Mouse (Mus musculus) heart, embryonic 12.5 days (tissue): ENCODE measurements around the gene Maco1. TPM values are rescaled to one million over a fixed set of nuclear protein-coding genes. Genes with fewer than 3 reads are reported as not detected.
"Not testable (repeated sequence)": the region's sequence is repeated elsewhere in the genome, so short reads cannot be mapped to it uniquely, and the experiment has no call there.

Source experiments
- ATAC-seq: fragments of 200-750 bp; cut with Nextera tagmentation; 2 replicates; pipeline ENCODE4 v1.8.0; 2017; ENCODE audit warnings: moderate TSS enrichment, moderate library complexity; ENCODE audit not compliant: insufficient number of reproducible peaks, low FRiP score
- H3K27ac ChIP-seq: fragments of 300-500 bp; sonication (generic); 2 replicates; pipeline ENCODE4 v1.5.1; 2016; ENCODE audit warnings: mild to moderate bottlenecking, moderate library complexity; ENCODE audit not compliant: poor library complexity, severe bottlenecking
- H3K27me3 ChIP-seq: fragments of 300-500 bp; sonication (generic); replicated peaks from 2 replicates; pipeline ENCODE4 v1.6.1; 2016; ENCODE audit warnings: mild to moderate bottlenecking, moderate library complexity
- H3K36me3 ChIP-seq: fragments of 300-500 bp; sonication (generic); 2 replicates; pipeline ENCODE4 v1.6.1; 2016; ENCODE audit warnings: mild to moderate bottlenecking, moderate library complexity
- H3K4me1 ChIP-seq: fragments of 300-500 bp; sonication (generic); replicated peaks from 2 replicates; pipeline ENCODE4 v1.6.1; 2016; ENCODE audit warnings: mild to moderate bottlenecking
- H3K4me2 ChIP-seq: fragments of 300-500 bp; sonication (generic); 2 replicates; pipeline ENCODE4 v1.6.1; 2016; ENCODE audit warnings: mild to moderate bottlenecking, moderate library complexity
- H3K4me3 ChIP-seq: fragments of 300-500 bp; sonication (generic); 2 replicates; pipeline ENCODE4 v1.5.1; 2016; ENCODE audit warnings: mild to moderate bottlenecking
- H3K9ac ChIP-seq: fragments of 300-500 bp; sonication (generic); 2 replicates; pipeline ENCODE4 v1.6.1; 2016; ENCODE audit warnings: mild to moderate bottlenecking, moderate library complexity
- H3K9me3 ChIP-seq: fragments of 300-500 bp; sonication (generic); replicated peaks from 2 replicates; pipeline ENCODE4 v1.6.1; 2016; ENCODE audit warnings: mild to moderate bottlenecking, moderate library complexity
- WGBS: fragments of 180-500 bp; shearing (Covaris S2); methylation state at CpG from one replicate; pipeline ENCODE4 v1.1.7; 2016; 5-methylcytosine and 5-hydroxymethylcytosine counted together
- polyA plus RNA-seq: library from polyadenylated mRNA; unstranded; fragments of >200 nt; fragmentation: Nextera tagmentation; extraction: Ambion mirVana; gene quantifications from 2 replicates; pipeline ENCODE4 v1.2.1, GENCODE M21; 2016

Maco1 gene
- polyA plus RNA-seq, 1 experiment from 2014 or later: 31.4 TPM

DNA sequence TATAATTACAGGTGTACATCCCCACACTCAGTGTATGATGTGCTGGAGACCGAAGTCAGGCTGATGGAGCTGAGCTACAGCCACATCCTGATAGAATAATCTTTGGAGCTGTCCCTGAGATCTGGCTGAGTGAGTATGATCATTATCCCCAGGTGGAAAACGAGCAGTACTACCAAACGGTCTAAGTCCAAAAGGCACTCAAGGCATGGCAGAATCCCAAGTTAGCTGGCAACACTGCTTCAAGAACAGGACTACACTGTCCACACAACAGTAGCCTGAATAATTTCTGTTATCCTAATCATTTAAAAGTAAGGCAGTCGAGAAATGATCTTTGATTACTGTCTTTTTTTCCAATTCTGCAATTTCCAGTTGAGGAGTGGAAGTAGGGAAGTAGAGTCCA, 9.6 kb downstream of the Maco1 start:
- WGBS: 89% methylated on average over 4 of the region's 4 CpGs
- no peaks in the 10 kb centered on the region for H3K27me3 ChIP-seq
- no peak for ATAC-seq

DNA sequence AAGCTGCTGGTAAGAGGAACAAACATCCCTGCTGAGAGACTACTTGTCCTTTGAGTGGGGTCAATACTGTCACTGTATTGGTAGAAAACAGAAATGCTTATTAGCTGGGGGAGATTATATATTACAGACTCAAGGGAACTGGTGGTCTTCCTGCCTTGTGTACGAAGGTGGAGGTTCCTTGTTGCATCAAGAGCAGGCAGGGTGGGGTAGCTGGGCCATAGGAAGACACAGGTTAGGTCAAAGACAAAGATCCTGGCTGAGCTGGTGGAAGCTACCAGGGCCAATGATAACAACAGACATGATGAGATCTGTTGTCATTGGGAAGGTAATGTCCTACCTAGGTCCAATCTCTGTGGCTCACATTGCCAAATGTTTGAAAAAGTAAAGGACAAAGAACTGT, 12.9 kb downstream of the Maco1 start:
- 95% methylated on average over 1 of the region's 1 CpGs for WGBS

More for the DNA sequence above, 9.6 kb downstream of the Maco1 start:
- Histone ChIP-seq H3K9ac (no peak overlapping the region), H3K27ac (no peak overlapping the region), H3K4me3 (no peak overlapping the region), H3K4me2 (no peak overlapping the region), H3K9me3 (no peaks in the 10 kb centered on the region), H3K4me1 (peaks cover 28% of the 10 kb centered on the region), H3K36me3 (no peaks in the 10 kb centered on the region)

DNA sequence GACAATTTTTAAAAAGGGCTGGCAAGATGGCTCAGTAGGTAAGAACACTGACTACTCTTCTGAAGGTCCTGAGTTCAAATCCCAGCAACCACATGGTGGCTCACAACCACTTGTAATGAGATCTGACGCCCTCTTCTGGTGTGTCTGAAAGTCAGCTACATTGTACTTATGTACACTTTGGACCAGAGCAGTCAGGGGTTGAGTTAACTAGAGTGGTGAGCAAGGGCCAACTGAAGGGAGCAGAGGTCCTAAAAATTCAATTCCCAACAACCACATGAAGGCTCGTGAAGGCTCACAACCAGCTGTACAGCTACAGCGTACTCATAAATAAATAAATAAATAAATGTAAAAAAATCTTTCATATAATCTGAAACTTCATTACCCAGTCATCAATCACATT, 14.4 kb downstream of the Maco1 start:
- 83% methylated on average over 3 of the region's 3 CpGs for whole genome bisulfite sequencing
- ATAC-seq, H3K27ac ChIP-seq: not testable (repeated sequence)

More for the DNA sequence above, 12.9 kb downstream of the Maco1 start:
- ATAC-seq: no peak
- Histone ChIP-seq H3K27me3 (no peaks in the 10 kb centered on the region), H3K4me3 (no peak overlapping the region), H3K4me1 (peaks cover 1% of the 10 kb centered on the region; the same call in 1 of the 2 replicates), H3K27ac (no peak overlapping the region), H3K9me3 (no peaks in the 10 kb centered on the region), H3K36me3 (peaks cover 9% of the 10 kb centered on the region), H3K9ac (no peak overlapping the region), H3K4me2 (no peak overlapping the region)

DNA sequence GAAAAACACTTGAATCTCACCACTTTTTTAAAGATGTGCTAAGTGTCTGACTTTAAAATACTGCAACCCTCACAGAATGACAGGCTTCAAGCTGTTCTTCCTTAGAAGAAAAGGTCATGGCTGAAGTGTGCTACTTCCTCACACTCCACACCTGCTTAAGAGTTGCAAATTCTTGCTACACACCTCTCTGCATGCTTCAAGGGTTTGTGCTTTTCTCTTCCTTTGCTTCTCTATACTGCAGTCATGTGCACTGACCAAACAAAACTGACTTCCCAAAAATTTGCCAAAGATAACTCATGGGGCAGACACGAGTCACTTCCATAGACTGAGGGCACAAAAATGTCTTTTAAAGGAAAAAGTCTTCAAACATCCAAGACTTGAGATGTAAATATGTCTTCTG, 14.9 kb downstream of the Maco1 start:
- Histone ChIP-seq H3K9me3 (no peaks in the 10 kb centered on the region), H3K9ac (no peak overlapping the region), H3K27me3 (no peaks in the 10 kb centered on the region), H3K27ac (no peak overlapping the region), H3K4me3 (no peak overlapping the region), H3K4me1 (no peaks in the 10 kb centered on the region), H3K36me3 (peaks cover 13% of the 10 kb centered on the region), H3K4me2 (no peak overlapping the region)
- WGBS: 68% methylated on average over 1 of the region's 1 CpGs
- no peak for ATAC-seq

More for the DNA sequence above, 14.4 kb downstream of the Maco1 start:
- H3K9me3 ChIP-seq, H3K36me3 ChIP-seq, H3K4me3 ChIP-seq, H3K4me1 ChIP-seq, H3K27me3 ChIP-seq, H3K4me2 ChIP-seq, H3K9ac ChIP-seq: not testable (repeated sequence)

DNA sequence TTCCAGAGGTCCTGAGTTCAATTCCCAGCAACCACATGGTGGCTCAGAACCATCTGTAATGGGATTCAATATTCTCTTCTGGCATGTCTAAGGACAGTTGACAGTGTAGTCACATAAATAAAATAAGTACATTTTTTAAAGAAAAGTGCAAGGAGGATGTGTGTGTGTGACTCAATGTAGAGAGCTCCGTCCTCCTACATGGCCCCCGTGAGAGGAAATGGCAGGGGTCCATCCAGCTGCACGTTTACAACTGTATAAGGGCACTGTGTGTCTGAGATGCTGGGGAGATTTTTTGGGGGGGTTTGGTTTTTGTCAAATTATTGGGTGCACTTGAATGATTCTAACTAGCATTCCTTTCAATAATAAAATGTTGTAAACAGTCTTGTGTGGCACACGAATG, 17.7 kb downstream of the Maco1 start:
- no peak for ATAC-seq
- H3K27ac ChIP-seq: no peak overlapping the region
- H3K4me1 ChIP-seq: no peaks in the 10 kb centered on the region
- H3K36me3 ChIP-seq: peaks cover 35% of the 10 kb centered on the region
- H3K4me3 ChIP-seq: no peak overlapping the region
- no peaks in the 10 kb centered on the region for H3K27me3 ChIP-seq
- H3K9ac ChIP-seq: no peak overlapping the region
- 92% methylated on average over 4 of the region's 4 CpGs for WGBS
- H3K9me3 ChIP-seq: no peaks in the 10 kb centered on the region
- H3K4me2 ChIP-seq: no peak overlapping the region

DNA sequence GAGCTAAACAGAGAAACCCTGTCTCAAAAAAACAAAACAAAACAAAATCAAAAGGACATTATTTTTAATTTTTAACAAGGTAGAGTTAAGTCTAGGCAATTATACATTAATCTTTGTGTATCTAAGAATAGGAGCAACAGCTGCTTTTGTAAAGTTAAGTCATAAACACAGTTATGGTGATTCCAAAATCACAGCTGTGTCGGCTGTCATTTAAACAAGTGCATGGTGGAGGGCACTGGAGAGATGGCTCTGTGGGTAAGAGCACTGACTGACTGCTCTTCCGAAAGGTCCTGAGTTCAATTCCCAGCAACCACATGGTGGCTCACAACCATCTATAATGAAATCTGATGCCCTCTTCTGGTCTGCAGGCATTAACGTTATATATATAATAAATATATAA, 21.2 kb downstream of the Maco1 start:
- Histone ChIP-seq H3K4me3 (no peak overlapping the region), H3K9me3 (no peaks in the 10 kb centered on the region), H3K4me1 (no peaks in the 10 kb centered on the region), H3K4me2 (no peak overlapping the region), H3K9ac (no peak overlapping the region), H3K27me3 (no peaks in the 10 kb centered on the region), H3K36me3 (peaks cover 54% of the 10 kb centered on the region), H3K27ac (no peak overlapping the region)
- WGBS: 94% methylated on average over 3 of the region's 3 CpGs
- no peak for ATAC-seq

DNA sequence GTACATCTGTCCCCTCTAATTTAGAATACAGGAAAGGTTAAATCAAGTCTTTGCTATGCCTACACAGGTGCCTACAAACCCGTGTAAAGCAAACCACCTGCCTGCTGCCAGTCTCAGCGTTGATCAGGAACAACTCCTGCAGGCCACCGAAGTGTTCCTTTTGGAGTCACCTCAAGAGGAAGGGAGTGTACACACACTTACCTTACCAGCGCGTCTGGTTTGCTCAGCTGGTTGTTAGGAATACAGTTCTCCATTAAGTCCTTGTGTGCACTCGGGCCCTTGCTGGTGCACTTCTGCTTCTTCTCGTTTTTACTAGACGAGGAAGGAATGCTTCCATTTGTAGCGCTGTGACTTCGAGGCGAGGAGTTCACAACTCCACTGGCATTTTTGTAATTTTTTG, 25.3 kb downstream of the Maco1 start:
- Histone ChIP-seq H3K4me2 (no peak overlapping the region), H3K9me3 (no peaks in the 10 kb centered on the region), H3K27me3 (no peaks in the 10 kb centered on the region), H3K4me1 (no peaks in the 10 kb centered on the region), H3K36me3 (peaks cover 61% of the 10 kb centered on the region), H3K4me3 (no peak overlapping the region), H3K9ac (no peak overlapping the region), H3K27ac (no peak overlapping the region)
- ATAC-seq: no peak
- 88% methylated on average over 11 of the region's 11 CpGs for WGBS

DNA sequence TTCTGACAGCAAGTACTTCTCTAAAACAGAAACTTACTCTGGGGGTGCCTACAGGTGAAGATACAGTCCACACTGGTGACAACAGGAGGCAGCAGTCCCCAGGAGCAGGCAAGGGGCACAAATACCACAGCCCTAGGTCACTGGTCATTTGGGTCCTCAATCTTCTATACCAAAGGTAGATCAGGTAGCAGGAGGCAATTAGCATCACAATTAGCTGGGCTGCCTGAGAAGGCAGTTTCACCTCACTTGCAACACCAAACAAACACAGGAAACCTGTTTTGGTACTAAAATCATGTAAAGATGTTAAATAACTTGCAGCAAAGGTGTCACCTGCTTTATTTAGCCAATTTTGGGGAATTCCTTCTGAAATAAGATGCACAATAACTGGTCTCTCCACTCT, 26.8 kb downstream of the Maco1 start:
- H3K4me1 ChIP-seq: peaks cover 6% of the 10 kb centered on the region
- no peak overlapping the region for H3K4me3 ChIP-seq
- H3K9ac ChIP-seq: no peak overlapping the region
- H3K27ac ChIP-seq: no peak overlapping the region
- peaks cover 50% of the 10 kb centered on the region for H3K36me3 ChIP-seq
- no peak overlapping the region for H3K4me2 ChIP-seq
- H3K27me3 ChIP-seq: no peaks in the 10 kb centered on the region
- no peaks in the 10 kb centered on the region for H3K9me3 ChIP-seq
- ATAC-seq: no peak

DNA sequence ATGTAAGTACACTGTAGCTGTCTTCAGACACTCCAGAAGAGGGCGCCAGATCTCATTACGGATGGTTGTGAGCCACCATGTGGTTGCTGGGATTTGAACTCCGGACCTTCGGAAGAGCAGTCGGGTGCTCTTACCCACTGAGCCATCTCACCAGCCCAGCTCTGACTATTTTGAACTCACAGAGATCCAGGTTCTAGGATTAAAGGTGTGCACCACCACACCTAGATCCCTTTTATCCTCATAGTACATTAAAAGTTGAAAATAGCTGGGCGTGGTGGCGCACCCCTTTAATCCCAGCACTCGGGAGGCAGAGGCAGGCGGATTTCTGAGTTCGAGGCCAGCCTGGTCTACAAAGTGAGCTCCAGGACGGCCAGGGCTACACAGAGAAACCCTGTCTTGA, 27.3 kb downstream of the Maco1 start:
- H3K9me3 ChIP-seq, H3K27ac ChIP-seq, H3K4me3 ChIP-seq, H3K4me2 ChIP-seq, ATAC-seq, H3K27me3 ChIP-seq, H3K4me1 ChIP-seq, H3K9ac ChIP-seq: not testable (repeated sequence)
- peaks cover 46% of the 10 kb centered on the region for H3K36me3 ChIP-seq
- 93% methylated on average over 11 of the region's 11 CpGs for WGBS

DNA sequence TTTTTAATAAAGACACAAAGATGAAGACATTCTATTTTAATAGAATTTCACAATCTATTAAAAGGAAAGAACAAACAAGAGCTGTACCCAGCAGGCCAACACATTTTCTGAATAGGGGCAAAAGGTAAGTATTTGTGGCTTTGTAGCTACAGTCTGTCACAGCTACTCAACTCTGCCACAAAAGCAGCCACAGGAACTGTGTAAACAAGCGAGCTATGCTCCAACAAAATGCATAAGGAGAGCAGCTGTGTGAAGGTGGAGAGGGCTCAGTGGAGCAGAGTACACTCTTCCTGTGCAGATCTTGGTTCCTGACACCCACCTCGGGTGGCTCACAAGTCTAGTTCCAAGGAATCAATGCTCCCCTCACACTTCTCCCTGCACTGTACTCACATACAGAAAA, 29.6 kb downstream of the Maco1 start:
- Histone ChIP-seq H3K27ac (no peak overlapping the region), H3K27me3 (no peaks in the 10 kb centered on the region), H3K9me3 (no peaks in the 10 kb centered on the region), H3K4me2 (no peak overlapping the region), H3K9ac (no peak overlapping the region), H3K36me3 (peaks cover 39% of the 10 kb centered on the region), H3K4me3 (no peak overlapping the region), H3K4me1 (peaks cover 8% of the 10 kb centered on the region)
- 67% methylated on average over 2 of the region's 2 CpGs for WGBS
- ATAC-seq: no peak

DNA sequence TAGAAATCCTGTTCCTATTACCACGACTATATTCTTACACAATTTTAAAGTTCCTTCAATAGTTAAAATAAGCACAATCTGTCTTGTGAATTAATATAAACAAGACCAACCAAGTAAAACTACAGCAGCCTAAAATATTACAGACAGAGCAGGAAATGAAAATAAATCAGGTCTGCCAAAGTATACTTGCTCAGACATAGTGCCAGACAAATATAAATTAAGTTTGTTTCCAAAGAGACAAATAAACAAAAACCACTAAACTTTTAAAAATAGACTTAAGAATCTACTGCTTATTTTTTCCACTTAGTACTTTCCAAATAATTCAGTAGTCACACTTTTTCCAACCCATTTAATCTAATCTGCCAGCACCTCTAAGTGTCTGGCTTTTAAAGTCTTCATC, 32.1 kb downstream of the Maco1 start:
- Histone ChIP-seq H3K9me3 (no peaks in the 10 kb centered on the region), H3K9ac (no peak overlapping the region), H3K27me3 (no peaks in the 10 kb centered on the region), H3K4me2 (no peak overlapping the region), H3K4me1 (peaks cover 8% of the 10 kb centered on the region), H3K4me3 (no peak overlapping the region), H3K27ac (no peak overlapping the region), H3K36me3 (peaks cover 24% of the 10 kb centered on the region)
- 76% methylated on average over 1 of the region's 1 CpGs for WGBS
- no peak for ATAC-seq

DNA sequence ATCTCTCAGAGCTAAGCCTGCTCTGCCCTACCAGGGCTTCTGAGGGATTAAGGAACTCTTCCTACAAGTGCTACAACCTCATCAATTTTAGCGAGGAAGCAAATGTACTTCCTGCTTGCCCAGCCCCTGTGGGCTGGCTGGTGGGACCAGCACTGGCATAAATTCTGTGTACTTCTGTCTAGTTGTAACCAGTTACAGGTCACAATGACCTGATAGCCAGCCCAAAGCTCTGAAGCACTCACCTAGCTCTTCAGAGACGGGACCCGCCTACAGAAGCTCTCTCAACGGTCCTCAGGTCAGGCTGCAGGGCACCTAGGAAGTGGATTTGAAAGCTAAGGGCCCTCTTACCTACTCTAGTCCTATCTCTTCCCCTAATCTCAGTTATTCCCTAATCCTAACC, 35.4 kb downstream of the Maco1 start:
- WGBS: 78% methylated on average over 4 of the region's 4 CpGs
- Histone ChIP-seq H3K4me3 (no peak overlapping the region), H3K9ac (no peak overlapping the region), H3K36me3 (peaks cover 14% of the 10 kb centered on the region), H3K9me3 (no peaks in the 10 kb centered on the region), H3K27me3 (no peaks in the 10 kb centered on the region), H3K4me2 (no peak overlapping the region), H3K4me1 (peaks cover 17% of the 10 kb centered on the region), H3K27ac (no peak overlapping the region)
- no peak for ATAC-seq
